Mouse (Mus musculus): ENCODE measurements around the gene Cdk17.

Cdk17 gene

GRCm38 (mm10) chr10:93261132-93261980 lies 100.7 kb downstream of the Cdk17 start:
- DNase-seq (ENCODE audit: low read depth, low spot score), result no peak

GRCm38 (mm10) chr10:93261981-93262499 lies 101.4 kb downstream of the Cdk17 start:
- no peak for DNase-seq (ENCODE audit: low read depth, low spot score)

- DNase-seq (ENCODE audit: low read depth, low spot score), result no peak
Observed at GRCm38 (mm10) chr10:93263431-93263830, 102.8 kb downstream of the Cdk17 start.

GRCm38 (mm10) chr10:93264001-93264400 lies 103.3 kb downstream of the Cdk17 start:
- no peak for DNase-seq (ENCODE audit: low read depth, low spot score)

- no peak for DNase-seq (ENCODE audit: low read depth, low spot score)
Observed at GRCm38 (mm10) chr10:93265833-93266232, 105.2 kb downstream of the Cdk17 start.

GRCm38 (mm10) chr10:93266521-93266920 lies 105.8 kb downstream of the Cdk17 start:
- no peak for DNase-seq (ENCODE audit: low read depth, low spot score)

GRCm38 (mm10) chr10:93267509-93267908 lies 106.8 kb downstream of the Cdk17 start:
- DNase-seq (ENCODE audit: low read depth, low spot score), result no peak

GRCm38 (mm10) chr10:93268339-93268738 lies 107.7 kb downstream of the Cdk17 start:
- no peak for DNase-seq (ENCODE audit: low read depth, low spot score)

GRCm38 (mm10) chr10:93269744-93270143 lies 109.1 kb downstream of the Cdk17 start:
- DNase-seq (ENCODE audit: low read depth, low spot score), result no peak

- DNase-seq (ENCODE audit: low read depth, low spot score), result no peak
Observed at GRCm38 (mm10) chr10:93270889-93271460, 110.3 kb downstream of the Cdk17 start.

GRCm38 (mm10) chr10:93271831-93272230 lies 111.2 kb downstream of the Cdk17 start:
- no peak for DNase-seq (ENCODE audit: low read depth, low spot score)

GRCm38 (mm10) chr10:93272986-93273982 lies 112.6 kb downstream of the Cdk17 start:
- DNase-seq (ENCODE audit: low read depth, low spot score), result peak; percentile 58

- DNase-seq (ENCODE audit: low read depth, low spot score), result no peak
Observed at GRCm38 (mm10) chr10:93274277-93274696, 113.6 kb downstream of the Cdk17 start.

- no peak for DNase-seq (ENCODE audit: low read depth, low spot score)
Observed at GRCm38 (mm10) chr10:93275212-93276136, 114.8 kb downstream of the Cdk17 start.

- peak; percentile 45 for DNase-seq (ENCODE audit: low read depth, low spot score)
Observed at GRCm38 (mm10) chr10:93276349-93276763, 115.7 kb downstream of the Cdk17 start.

GRCm38 (mm10) chr10:93276857-93277256 lies 116.2 kb downstream of the Cdk17 start:
- no peak for DNase-seq (ENCODE audit: low read depth, low spot score)

GRCm38 (mm10) chr10:93278361-93278760 lies 117.7 kb downstream of the Cdk17 start:
- DNase-seq (ENCODE audit: low read depth, low spot score), result peak; percentile 78

- DNase-seq (ENCODE audit: low read depth, low spot score), result peak; percentile 83
Observed at GRCm38 (mm10) chr10:93279062-93279461, 118.4 kb downstream of the Cdk17 start.

- no peak for DNase-seq (ENCODE audit: low read depth, low spot score)
Observed at GRCm38 (mm10) chr10:93280586-93280985, 119.9 kb downstream of the Cdk17 start.

- no peak for DNase-seq (ENCODE audit: low read depth, low spot score)
Observed at GRCm38 (mm10) chr10:93281092-93281491, 120.4 kb downstream of the Cdk17 start.

All from ES-CJ7 (cell line).